Mouse (Mus musculus) small intestine, adult 2 months (tissue): Measurements from ENCODE around the gene Haus4.

Experiments
- CTCF ChIP-seq: fragments of 200-500 bp; IDR thresholded peaks from 2 replicates; pipeline ENCODE4 v1.5.1; 2012; ENCODE audit warnings: low read depth, mild to moderate bottlenecking, control low read depth, inconsistent platforms, low read length, moderate library complexity, mixed read lengths; ENCODE audit not compliant: insufficient replicate concordance, insufficient read length; ENCODE audit errors: extremely low read depth
- POLR2A ChIP-seq: fragments of 200-500 bp; IDR thresholded peaks from 2 replicates; pipeline ENCODE4 v1.6.1; 2012; ENCODE audit warnings: low read depth, mild to moderate bottlenecking, control low read depth, inconsistent platforms, low read length, moderate library complexity

- TF ChIP-seq POLR2A (no peak), CTCF (no peak)
These were observed 30.8 kb downstream of the Haus4 start for GRCm38 (mm10) chr14:54523600-54523999.
